Mouse (Mus musculus) lung, postnatal 0 days (tissue): ENCODE data around the gene Esrrg.

ENCODE experiments used
- CTCF ChIP-seq: IDR thresholded peaks from 2 replicates; pipeline ENCODE4 v1.5.1; 2016; ENCODE audit warnings: antibody characterized with exemption, mild to moderate bottlenecking
- EP300 ChIP-seq: IDR thresholded peaks from 2 replicates; pipeline ENCODE4 v1.6.1; 2016; ENCODE audit warnings: antibody characterized with exemption, mild to moderate bottlenecking, control low read depth

- TF ChIP-seq EP300 (no peak), CTCF (no peak)
These were observed 42.4 kb downstream of the Esrrg start for GRCm38 (mm10) chr1:187650786-187651687.
